Mouse (Mus musculus): Measurements from ENCODE around the gene Rfxank. TPM values are rescaled to one million over a fixed set of nuclear protein-coding genes. Genes with fewer than 3 reads are reported as not detected.

Gene Rfxank
- polyA plus RNA-seq, 1 experiment from 2014 or later = 17.6 TPM

DNA sequence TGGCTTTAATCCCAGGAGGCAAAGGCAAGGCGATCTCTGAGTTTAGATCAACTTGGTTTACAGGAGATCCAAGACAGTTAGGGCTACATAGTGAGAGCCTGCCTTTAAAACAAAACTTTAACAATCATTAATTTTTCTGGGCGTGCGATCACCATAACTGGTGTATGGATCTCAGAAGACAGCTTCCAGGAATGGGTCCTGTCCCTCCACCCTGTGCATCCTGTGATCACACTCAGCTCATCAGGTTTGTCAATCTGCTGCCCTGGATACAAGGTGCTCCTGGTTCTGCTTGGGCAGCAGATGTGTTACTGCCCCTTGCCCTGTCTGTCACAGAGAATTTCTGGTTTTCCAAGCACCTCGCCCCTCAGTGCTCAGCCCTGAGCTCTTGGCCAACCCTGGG, 20.3 kb upstream of the Rfxank start:
- no peak overlapping the region for H3K4me3 ChIP-seq (ENCODE audit: low read depth, low read length)
- H3K36me3 ChIP-seq (ENCODE audit: control insufficient read depth, insufficient read depth, low read length) = no peaks in the 10 kb centered on the region
- WGBS = 81% methylated on average over 4 of the region's 4 CpGs
- no peak for ATAC-seq (replicated peaks; ENCODE audit: low FRiP score)
- H3K4me1 ChIP-seq (replicated peaks; ENCODE audit: control insufficient read depth, insufficient read depth, low read length) = peaks cover 4% of the 10 kb centered on the region; the same call in 1 of the 2 replicates
- H3K27me3 ChIP-seq (ENCODE audit: control insufficient read depth, insufficient read depth, low read length) = no peaks in the 10 kb centered on the region
- no peak overlapping the region for H3K4me2 ChIP-seq (ENCODE audit: low read depth, low read length, severe bottlenecking)
- no peak overlapping the region for H3K9ac ChIP-seq (ENCODE audit: low read length)
- DNase-seq (ENCODE audit: low spot score) = no peak
- no peaks in the 10 kb centered on the region for H3K9me3 ChIP-seq (ENCODE audit: control insufficient read depth, low read length)
- no peak overlapping the region for H3K27ac ChIP-seq (ENCODE audit: low read depth, low read length)

DNA sequence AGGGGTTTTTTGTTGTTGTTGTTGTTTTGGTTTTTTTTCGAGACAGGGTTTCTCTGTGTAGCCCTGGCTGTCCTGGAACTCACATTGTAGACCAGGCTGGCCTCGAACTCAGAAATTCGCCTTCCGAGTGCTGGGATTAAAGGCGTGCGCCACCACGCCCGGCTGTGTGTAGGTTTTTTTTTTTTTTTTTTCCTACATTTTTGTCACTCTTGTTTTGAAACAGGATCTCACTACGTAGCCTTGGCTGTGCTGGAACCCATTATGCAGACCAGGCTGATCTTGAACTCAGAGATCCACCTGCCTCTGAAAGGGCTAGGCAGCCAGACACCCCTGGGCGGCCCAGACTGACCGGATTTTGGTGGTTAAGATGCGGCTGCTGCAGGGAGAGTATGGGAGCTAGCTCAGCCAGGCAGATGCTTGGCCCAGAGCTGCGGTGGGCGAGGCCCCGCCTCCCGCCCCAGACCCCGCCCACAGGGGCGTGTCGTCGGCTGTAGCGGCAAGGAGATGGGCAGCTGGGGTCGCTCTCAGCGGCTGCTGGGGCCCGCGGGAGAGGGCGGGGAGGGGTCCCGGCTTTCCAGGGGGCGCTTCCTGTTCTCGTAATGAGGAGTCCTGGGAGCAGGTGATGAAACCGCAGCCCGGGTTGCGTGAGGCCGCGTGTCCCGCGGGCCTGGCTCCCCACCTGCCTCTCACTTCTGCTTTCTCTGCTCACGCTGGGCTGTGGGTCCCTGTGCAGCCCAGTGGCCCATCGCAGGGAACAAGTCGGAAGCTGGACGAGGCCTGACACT, 19.3 kb upstream of the Rfxank start:
- DNase-seq (ENCODE audit: low spot score) (peak; percentile 93), ATAC-seq (replicated peaks; ENCODE audit: low FRiP score) (peak; percentile 95)
- H3K4me3 ChIP-seq (ENCODE audit: low read depth, low read length) = peak overlapping the region; percentile 48
- peaks cover under 1% of the 10 kb centered on the region; the same call in 1 of the 2 replicates for H3K27me3 ChIP-seq (ENCODE audit: control insufficient read depth, insufficient read depth, low read length)
- H3K27ac ChIP-seq (ENCODE audit: low read depth, low read length) = no peak overlapping the region
- no peaks in the 10 kb centered on the region for H3K36me3 ChIP-seq (ENCODE audit: control insufficient read depth, insufficient read depth, low read length)
- no peaks in the 10 kb centered on the region for H3K9me3 ChIP-seq (ENCODE audit: control insufficient read depth, low read length)
- H3K4me1 ChIP-seq (replicated peaks; ENCODE audit: control insufficient read depth, insufficient read depth, low read length) = peaks cover 4% of the 10 kb centered on the region; the same call in 1 of the 2 replicates
- H3K4me2 ChIP-seq (ENCODE audit: low read depth, low read length, severe bottlenecking) = peak overlapping the region; percentile 75
- H3K9ac ChIP-seq (ENCODE audit: low read length) = peak overlapping the region; percentile 64
- WGBS = 12% methylated on average over 39 of the region's 40 CpGs

DNA sequence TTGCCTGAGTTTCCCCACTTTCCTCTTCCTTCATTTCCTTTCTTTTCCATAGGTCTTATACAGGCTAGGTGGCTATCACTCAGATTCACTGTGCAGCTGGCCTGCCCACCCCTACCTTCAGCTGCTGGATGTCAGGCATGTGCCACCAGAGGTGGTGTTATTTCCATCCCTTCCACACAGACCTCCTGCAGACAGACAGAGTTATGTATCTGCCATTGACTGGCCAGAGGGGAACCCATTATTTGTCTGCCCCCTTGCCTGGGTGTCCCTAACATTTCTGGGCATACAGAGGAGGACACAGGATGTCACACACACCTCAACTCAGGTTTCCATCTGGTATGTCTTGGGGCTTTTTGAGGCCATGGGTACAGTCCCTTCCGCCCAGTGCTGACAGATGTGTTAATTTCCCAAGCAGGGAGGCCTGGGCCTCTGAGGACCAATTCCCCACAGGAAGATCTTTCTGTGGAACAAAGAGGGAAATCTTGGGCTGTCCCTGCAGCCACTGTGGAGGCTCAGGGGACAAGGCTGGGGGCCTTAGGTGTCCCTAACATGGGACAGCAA, 18.4 kb upstream of the Rfxank start:
- H3K4me1 ChIP-seq (replicated peaks; ENCODE audit: control insufficient read depth, insufficient read depth, low read length) = peaks cover 4% of the 10 kb centered on the region; the same call in 1 of the 2 replicates
- 95% methylated on average over 1 of the region's 1 CpGs for WGBS
- H3K27me3 ChIP-seq (ENCODE audit: control insufficient read depth, insufficient read depth, low read length) = peaks cover 2% of the 10 kb centered on the region; the same call in 1 of the 2 replicates
- ATAC-seq (replicated peaks; ENCODE audit: low FRiP score) = no peak
- H3K4me2 ChIP-seq (ENCODE audit: low read depth, low read length, severe bottlenecking) = no peak overlapping the region
- no peak overlapping the region for H3K27ac ChIP-seq (ENCODE audit: low read depth, low read length)
- no peak overlapping the region for H3K9ac ChIP-seq (ENCODE audit: low read length)
- no peaks in the 10 kb centered on the region for H3K36me3 ChIP-seq (ENCODE audit: control insufficient read depth, insufficient read depth, low read length)
- DNase-seq (ENCODE audit: low spot score) = no peak
- no peaks in the 10 kb centered on the region for H3K9me3 ChIP-seq (ENCODE audit: control insufficient read depth, low read length)
- H3K4me3 ChIP-seq (ENCODE audit: low read depth, low read length) = no peak overlapping the region

DNA sequence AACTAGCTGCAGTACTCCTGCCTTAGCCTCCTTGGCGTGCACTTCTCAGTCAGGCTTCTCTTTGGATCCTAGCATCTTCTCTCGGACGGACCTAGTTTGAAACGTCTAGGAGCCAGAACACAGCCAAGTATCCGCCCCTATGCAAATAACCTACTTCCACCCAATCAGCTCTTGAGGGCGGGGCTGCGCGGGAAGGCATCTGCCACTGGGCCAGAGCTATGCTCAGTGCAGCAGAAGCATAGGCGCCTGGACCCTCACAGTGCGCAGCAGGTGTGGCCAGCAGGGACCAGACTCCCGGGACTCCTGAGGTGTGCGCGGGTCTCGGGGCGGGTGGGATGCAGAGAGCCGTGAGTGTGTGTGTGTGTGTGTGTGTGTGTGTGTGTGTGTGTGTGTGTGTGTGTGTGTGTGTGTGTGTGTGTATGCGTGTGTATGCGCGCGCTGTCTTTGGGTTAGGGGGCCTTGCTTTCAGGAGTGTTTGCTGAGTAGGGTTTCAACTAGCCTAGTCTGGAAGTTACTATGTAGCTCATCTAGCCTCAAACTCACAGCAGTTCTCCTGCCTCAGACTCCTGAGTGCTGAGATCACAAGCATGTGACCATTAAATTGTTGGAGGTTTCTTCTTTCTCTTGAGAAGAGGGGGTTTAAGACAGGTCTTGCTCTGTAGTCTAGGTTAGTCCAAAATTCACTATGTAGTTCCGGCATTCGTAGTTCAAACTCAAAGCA, 13.7 kb upstream of the Rfxank start:
- peaks cover 2% of the 10 kb centered on the region; the same call in 1 of the 2 replicates for H3K4me1 ChIP-seq (replicated peaks; ENCODE audit: control insufficient read depth, insufficient read depth, low read length)
- 15% methylated on average over 22 of the region's 22 CpGs for WGBS
- peaks cover 2% of the 10 kb centered on the region; the same call in 1 of the 2 replicates for H3K27me3 ChIP-seq (ENCODE audit: control insufficient read depth, insufficient read depth, low read length)
- no peak overlapping the region for H3K27ac ChIP-seq (ENCODE audit: low read depth, low read length)
- H3K9ac ChIP-seq (ENCODE audit: low read length) = no peak overlapping the region; the same call in 1 of the 2 replicates
- DNase-seq (ENCODE audit: low spot score) (peak; percentile 86), ATAC-seq (replicated peaks; ENCODE audit: low FRiP score) (peak; percentile 95)
- H3K9me3 ChIP-seq (ENCODE audit: control insufficient read depth, low read length) = no peaks in the 10 kb centered on the region
- peak overlapping the region; percentile 42; the same call in 1 of the 2 replicates for H3K4me2 ChIP-seq (ENCODE audit: low read depth, low read length, severe bottlenecking)
- H3K36me3 ChIP-seq (ENCODE audit: control insufficient read depth, insufficient read depth, low read length) = no peaks in the 10 kb centered on the region
- H3K4me3 ChIP-seq (ENCODE audit: low read depth, low read length) = no peak overlapping the region

DNA sequence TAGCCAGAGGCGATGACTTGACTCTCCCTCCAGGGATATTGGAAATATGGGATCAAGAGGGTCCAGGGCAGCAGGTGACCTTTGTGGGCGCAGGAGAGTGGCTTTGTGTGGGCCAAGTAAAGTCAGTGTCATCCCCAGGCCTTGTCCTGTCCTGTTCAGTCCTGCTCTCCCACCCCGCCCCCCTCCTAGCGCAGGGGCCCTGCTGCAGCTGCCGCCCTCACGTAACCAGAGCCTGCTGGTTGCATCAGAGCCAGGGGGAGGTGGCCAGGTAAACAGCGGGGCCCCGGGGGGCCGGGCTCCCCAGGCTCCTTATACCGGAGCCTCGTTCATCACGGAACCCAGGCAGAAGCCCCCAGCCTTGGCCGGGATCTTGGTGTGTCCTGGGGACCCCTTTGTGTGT, 11.2 kb upstream of the Rfxank start:
- no peak for ATAC-seq (replicated peaks; ENCODE audit: low FRiP score)
- Histone ChIP-seq H3K27me3 (ENCODE audit: control insufficient read depth, insufficient read depth, low read length) (peaks cover 2% of the 10 kb centered on the region; the same call in 1 of the 2 replicates), H3K4me2 (ENCODE audit: low read depth, low read length, severe bottlenecking) (no peak overlapping the region), H3K9ac (ENCODE audit: low read length) (no peak overlapping the region), H3K9me3 (ENCODE audit: control insufficient read depth, low read length) (no peaks in the 10 kb centered on the region), H3K4me1 (replicated peaks; ENCODE audit: control insufficient read depth, insufficient read depth, low read length) (peaks cover 2% of the 10 kb centered on the region; the same call in 1 of the 2 replicates), H3K27ac (ENCODE audit: low read depth, low read length) (no peak overlapping the region), H3K4me3 (ENCODE audit: low read depth, low read length) (no peak overlapping the region), H3K36me3 (ENCODE audit: control insufficient read depth, insufficient read depth, low read length) (no peaks in the 10 kb centered on the region; the same call in 1 of the 2 replicates)
- DNase-seq (ENCODE audit: low spot score) = no peak
- 16% methylated on average over 13 of the region's 13 CpGs for WGBS

DNA sequence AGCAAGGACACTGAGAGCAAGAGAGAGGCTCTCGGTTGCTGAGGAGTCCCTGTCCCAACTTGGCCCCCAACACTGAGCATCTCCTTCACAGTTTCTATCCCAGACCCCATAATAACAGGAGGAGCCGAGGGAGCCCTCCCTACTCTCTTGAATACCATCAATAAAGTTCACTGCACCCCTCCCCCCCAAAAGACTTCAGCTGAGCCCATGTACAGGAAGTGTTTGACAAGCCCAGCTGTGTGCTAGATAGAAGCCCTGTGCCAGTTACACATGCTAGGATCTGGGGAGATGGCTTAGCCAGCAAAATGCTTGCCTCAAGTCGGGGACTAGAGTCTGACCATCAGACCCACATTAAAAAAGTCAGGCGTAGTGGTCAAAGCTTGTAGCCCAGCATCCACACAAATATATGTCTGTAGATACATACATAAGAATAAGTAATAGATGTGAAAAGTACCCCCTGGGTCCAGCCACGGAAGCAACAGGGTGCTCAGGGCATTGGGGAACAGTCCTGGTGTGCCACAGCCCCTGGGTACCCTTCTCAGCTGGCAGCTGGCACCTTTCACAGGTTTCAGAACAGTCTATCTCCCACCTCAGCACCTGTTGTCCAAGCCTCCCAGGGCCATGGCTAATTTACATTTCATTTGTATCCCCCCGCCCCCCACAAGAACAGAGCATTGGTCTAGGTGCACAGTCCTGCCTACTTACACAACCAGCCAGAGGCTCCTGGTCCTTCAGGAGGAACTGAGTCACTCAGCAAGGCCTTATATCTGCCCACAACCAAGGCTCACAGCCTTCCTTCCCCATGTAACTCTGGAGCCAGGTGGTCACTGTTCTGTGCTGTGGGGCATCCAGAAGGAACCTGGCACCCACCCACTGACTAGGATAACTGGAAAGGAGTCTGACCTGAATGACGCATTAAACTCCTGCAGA, 9.0 kb upstream of the Rfxank start:
- H3K9ac ChIP-seq (ENCODE audit: low read length) = no peak overlapping the region
- H3K27me3 ChIP-seq (ENCODE audit: control insufficient read depth, insufficient read depth, low read length) = no peaks in the 10 kb centered on the region
- no peaks in the 10 kb centered on the region for H3K9me3 ChIP-seq (ENCODE audit: control insufficient read depth, low read length)
- WGBS = 88% methylated on average over 7 of the region's 7 CpGs
- H3K36me3 ChIP-seq (ENCODE audit: control insufficient read depth, insufficient read depth, low read length) = no peaks in the 10 kb centered on the region; the same call in 1 of the 2 replicates
- H3K4me1 ChIP-seq (replicated peaks; ENCODE audit: control insufficient read depth, insufficient read depth, low read length) = peaks cover 2% of the 10 kb centered on the region; the same call in 1 of the 2 replicates
- H3K4me3 ChIP-seq (ENCODE audit: low read depth, low read length) = no peak overlapping the region
- DNase-seq (ENCODE audit: low spot score) = no peak
- no peak overlapping the region for H3K4me2 ChIP-seq (ENCODE audit: low read depth, low read length, severe bottlenecking)
- H3K27ac ChIP-seq (ENCODE audit: low read depth, low read length) = no peak overlapping the region
- no peak for ATAC-seq (replicated peaks; ENCODE audit: low FRiP score)

DNA sequence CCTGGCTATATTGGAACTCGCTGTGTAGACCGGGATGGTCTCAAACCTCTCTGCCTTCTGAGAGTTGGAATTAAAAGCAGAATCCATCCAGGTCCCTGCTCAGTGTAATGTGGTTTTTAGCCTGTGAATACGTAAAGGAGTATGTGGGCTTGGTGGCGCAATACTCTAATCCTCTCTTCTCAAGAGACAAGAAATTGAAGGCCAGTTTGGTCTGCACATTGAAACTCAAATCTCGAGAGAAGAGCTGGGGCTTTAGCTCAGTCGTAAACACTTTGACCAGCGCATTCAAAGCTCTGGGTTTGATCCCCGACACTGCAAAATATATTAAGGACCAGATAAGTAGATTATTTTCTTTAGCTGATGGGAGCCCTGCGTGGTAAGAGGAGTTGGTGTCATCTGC, 1.0 kb upstream of the Rfxank start:
- H3K27ac ChIP-seq (ENCODE audit: low read depth, low read length) = peak overlapping the region; percentile 19; the same call in 1 of the 2 replicates
- no peak for ATAC-seq (replicated peaks; ENCODE audit: low FRiP score)
- peak overlapping the region; percentile 68 for H3K9ac ChIP-seq (ENCODE audit: low read length)
- peak overlapping the region; percentile 69 for H3K4me3 ChIP-seq (ENCODE audit: low read depth, low read length)
- H3K9me3 ChIP-seq (ENCODE audit: control insufficient read depth, low read length) = no peaks in the 10 kb centered on the region
- peaks cover 8% of the 10 kb centered on the region; the same call in 1 of the 2 replicates for H3K36me3 ChIP-seq (ENCODE audit: control insufficient read depth, insufficient read depth, low read length)
- DNase-seq (ENCODE audit: low spot score) = no peak
- H3K4me1 ChIP-seq (replicated peaks; ENCODE audit: control insufficient read depth, insufficient read depth, low read length) = peaks cover 12% of the 10 kb centered on the region
- peak overlapping the region; percentile 74 for H3K4me2 ChIP-seq (ENCODE audit: low read depth, low read length, severe bottlenecking)
- WGBS = 13% methylated on average over 9 of the region's 9 CpGs
- no peaks in the 10 kb centered on the region for H3K27me3 ChIP-seq (ENCODE audit: control insufficient read depth, insufficient read depth, low read length)
